Mouse (Mus musculus): ENCODE measurements around the gene Acp7. TPM values are rescaled to one million over a fixed set of nuclear protein-coding genes. Genes with fewer than 3 reads are reported as not detected.
A peak's percentile ranks its signal among the peaks of the same experiment; 100 is the strongest.

The Acp7 gene
- total and polyA plus RNA-seq, 2 experiments: not detected

DNA sequence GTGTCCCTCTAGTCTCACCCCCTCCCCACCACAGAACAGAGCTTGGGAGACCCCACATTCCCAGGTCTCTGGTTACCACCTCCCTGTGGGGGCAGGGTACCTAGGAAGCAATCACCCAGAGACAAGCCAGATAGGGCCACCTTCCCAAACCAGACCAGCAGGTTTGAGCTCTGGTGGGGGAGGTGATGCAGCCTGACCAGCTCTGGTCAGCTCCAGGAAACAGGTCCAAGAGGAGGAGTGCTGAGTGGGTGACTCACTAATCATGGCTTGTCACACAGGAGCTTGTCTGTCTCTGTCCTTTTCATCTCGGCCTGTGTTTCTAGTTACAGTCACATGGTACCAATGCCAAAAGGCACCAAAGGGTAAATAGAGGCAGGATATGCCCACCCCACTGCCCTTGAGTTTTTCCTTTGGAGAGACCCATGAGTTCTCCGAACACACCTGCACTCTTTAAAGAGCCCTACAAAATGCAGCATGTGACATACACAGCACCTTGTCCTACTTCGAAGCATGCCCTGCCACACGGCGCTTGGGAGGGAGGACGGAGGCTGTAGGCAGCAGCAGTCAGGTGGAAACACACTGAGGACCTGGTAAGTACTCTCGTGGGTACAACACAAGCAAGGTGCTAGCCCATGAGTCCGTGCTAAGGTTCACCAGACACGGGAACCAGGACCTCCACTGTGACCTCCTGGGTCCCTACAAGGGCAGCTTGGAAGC lies 53.1 kb downstream of the Acp7 start:
- WGBS: 77% methylated on average over 9 of the region's 9 CpGs
- H3K4me1 ChIP-seq (ENCODE audit: control insufficient read depth, insufficient read depth, low read length): peaks cover 16% of the 10 kb centered on the region; the same call in 1 of the 2 replicates
- no peak for DNase-seq (ENCODE audit: extremely low read depth, low read depth, low spot score)
- H3K9ac ChIP-seq (ENCODE audit: low read depth, low read length): no peak overlapping the region
- H3K36me3 ChIP-seq (ENCODE audit: control insufficient read depth, insufficient read depth, low read length): no peaks in the 10 kb centered on the region
- H3K79me2 ChIP-seq (ENCODE audit: control insufficient read depth, insufficient read depth, low read length): peaks cover 49% of the 10 kb centered on the region
- H3K27me3 ChIP-seq (ENCODE audit: control insufficient read depth, insufficient read depth, low read length): no peaks in the 10 kb centered on the region
- no peak for TF ChIP-seq POLR2A (IDR thresholded peaks at IDR 0.05; ENCODE audit: extremely low read depth, insufficient read depth, low read length)
- no peak for TF ChIP-seq CTCF (IDR thresholded peaks at IDR 0.05; ENCODE audit: low read depth, low read length)
- H3K27ac ChIP-seq (replicated peaks; ENCODE audit: insufficient read depth, low read depth, low read length): no peak overlapping the region
- H3K4me3 ChIP-seq (ENCODE audit: insufficient read depth, low read depth, low read length): no peak overlapping the region

DNA sequence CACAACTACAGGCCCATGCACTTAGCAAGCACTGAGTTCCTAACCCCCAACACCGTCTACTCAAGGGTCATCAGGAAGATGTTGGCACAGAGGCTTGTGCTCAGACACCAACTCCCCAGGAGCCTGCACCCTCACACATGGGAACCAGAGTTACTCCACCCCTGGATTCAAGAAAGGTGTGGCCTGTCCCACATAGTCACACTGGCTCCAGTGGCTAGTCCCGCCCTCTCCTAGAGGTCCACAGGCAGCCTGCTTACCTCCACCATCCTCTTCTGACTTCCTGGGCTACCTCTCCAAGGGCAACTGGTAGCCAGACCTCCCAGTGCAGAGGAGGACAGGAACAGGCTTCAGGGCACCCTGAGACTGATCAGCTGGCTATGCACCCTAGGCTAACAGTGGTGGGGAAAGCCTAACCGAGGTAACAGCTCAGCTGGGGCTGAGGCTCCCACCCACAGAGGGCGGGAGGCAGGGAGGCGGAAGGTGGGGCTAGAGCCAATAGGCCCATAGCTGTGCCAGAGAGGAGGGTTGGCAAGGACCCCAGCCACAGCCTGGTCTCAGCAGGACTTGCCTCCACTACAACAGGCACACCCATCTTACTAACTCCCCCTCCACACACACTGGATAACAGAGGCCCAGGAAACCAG lies 54.7 kb downstream of the Acp7 start:
- Histone ChIP-seq H3K4me3 (ENCODE audit: insufficient read depth, low read depth, low read length) (no peak overlapping the region), H3K27me3 (ENCODE audit: control insufficient read depth, insufficient read depth, low read length) (no peaks in the 10 kb centered on the region), H3K27ac (replicated peaks; ENCODE audit: insufficient read depth, low read depth, low read length) (no peak overlapping the region), H3K36me3 (ENCODE audit: control insufficient read depth, insufficient read depth, low read length) (no peaks in the 10 kb centered on the region), H3K4me1 (ENCODE audit: control insufficient read depth, insufficient read depth, low read length) (0 out of 2 replicates have a peak, but pooled peaks cover 7% of the 10 kb centered on the region), H3K9ac (ENCODE audit: low read depth, low read length) (no peak overlapping the region), H3K79me2 (ENCODE audit: control insufficient read depth, insufficient read depth, low read length) (peaks cover 43% of the 10 kb centered on the region)
- WGBS: 79% methylated on average over 5 of the region's 5 CpGs
- TF ChIP-seq POLR2A (IDR thresholded peaks at IDR 0.05; ENCODE audit: extremely low read depth, insufficient read depth, low read length) (no peak), CTCF (IDR thresholded peaks at IDR 0.05; ENCODE audit: low read depth, low read length) (no peak)
- no peak for DNase-seq (ENCODE audit: extremely low read depth, low read depth, low spot score)

DNA sequence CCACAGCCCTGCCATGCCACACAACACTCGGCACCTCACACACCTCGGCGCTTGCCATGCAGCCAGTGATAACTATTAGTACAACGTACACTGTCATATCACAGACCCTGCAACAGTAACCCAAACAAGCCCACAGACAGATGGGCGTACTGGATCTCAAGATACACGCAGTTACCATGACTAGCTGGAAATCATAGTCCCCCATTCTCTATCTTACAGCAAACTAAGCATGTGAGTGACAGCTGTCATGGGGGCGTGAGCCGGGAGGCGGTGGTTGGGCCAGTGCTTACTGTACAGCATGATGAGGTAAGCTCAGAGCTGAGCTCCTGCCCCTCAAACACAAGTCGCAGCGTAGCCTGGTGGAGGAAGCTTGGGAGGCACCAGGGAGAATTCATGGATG lies 55.5 kb downstream of the Acp7 start:
- H3K27ac ChIP-seq (replicated peaks; ENCODE audit: insufficient read depth, low read depth, low read length): no peak overlapping the region
- no peak overlapping the region for H3K9ac ChIP-seq (ENCODE audit: low read depth, low read length)
- H3K4me3 ChIP-seq (ENCODE audit: insufficient read depth, low read depth, low read length): no peak overlapping the region
- peaks cover 12% of the 10 kb centered on the region for H3K4me1 ChIP-seq (ENCODE audit: control insufficient read depth, insufficient read depth, low read length)
- 94% methylated on average over 11 of the region's 11 CpGs for WGBS
- DNase-seq (ENCODE audit: extremely low read depth, low read depth, low spot score): no peak
- TF ChIP-seq CTCF (IDR thresholded peaks at IDR 0.05; ENCODE audit: low read depth, low read length): no peak
- no peak for TF ChIP-seq POLR2A (IDR thresholded peaks at IDR 0.05; ENCODE audit: extremely low read depth, insufficient read depth, low read length)
- peaks cover 36% of the 10 kb centered on the region for H3K79me2 ChIP-seq (ENCODE audit: control insufficient read depth, insufficient read depth, low read length)
- H3K27me3 ChIP-seq (ENCODE audit: control insufficient read depth, insufficient read depth, low read length): no peaks in the 10 kb centered on the region
- H3K36me3 ChIP-seq (ENCODE audit: control insufficient read depth, insufficient read depth, low read length): no peaks in the 10 kb centered on the region

DNA sequence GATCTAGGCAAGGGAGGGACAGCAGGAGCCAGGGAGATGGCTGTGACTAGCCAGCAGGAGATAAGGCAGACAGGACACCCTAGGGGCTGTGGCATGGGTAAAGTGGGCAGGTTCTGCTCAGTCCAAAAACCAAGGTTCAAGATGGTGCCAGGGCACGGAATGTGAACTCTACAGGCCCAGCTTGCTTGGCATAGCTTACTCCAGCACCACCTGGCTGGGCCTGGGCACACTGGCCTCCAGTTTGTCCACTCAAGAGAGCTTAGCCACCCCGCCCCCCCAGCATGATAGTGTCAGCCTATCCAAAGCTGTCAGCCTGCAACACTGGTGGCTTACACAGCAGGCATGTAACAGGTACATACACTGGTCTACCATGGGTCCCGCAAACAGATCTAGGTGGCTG lies 57.9 kb downstream of the Acp7 start:
- peaks cover 17% of the 10 kb centered on the region for H3K4me1 ChIP-seq (ENCODE audit: control insufficient read depth, insufficient read depth, low read length)
- H3K27me3 ChIP-seq (ENCODE audit: control insufficient read depth, insufficient read depth, low read length): no peaks in the 10 kb centered on the region
- DNase-seq (ENCODE audit: extremely low read depth, low read depth, low spot score): peak; percentile 69
- H3K79me2 ChIP-seq (ENCODE audit: control insufficient read depth, insufficient read depth, low read length): peaks cover 16% of the 10 kb centered on the region
- no peak overlapping the region for H3K9ac ChIP-seq (ENCODE audit: low read depth, low read length)
- WGBS: 71% methylated on average over 3 of the region's 3 CpGs
- no peaks in the 10 kb centered on the region for H3K36me3 ChIP-seq (ENCODE audit: control insufficient read depth, insufficient read depth, low read length)
- TF ChIP-seq CTCF (IDR thresholded peaks at IDR 0.05; ENCODE audit: low read depth, low read length) (no peak), POLR2A (IDR thresholded peaks at IDR 0.05; ENCODE audit: extremely low read depth, insufficient read depth, low read length) (no peak)
- H3K27ac ChIP-seq (replicated peaks; ENCODE audit: insufficient read depth, low read depth, low read length): no peak overlapping the region
- H3K4me3 ChIP-seq (ENCODE audit: insufficient read depth, low read depth, low read length): no peak overlapping the region

DNA sequence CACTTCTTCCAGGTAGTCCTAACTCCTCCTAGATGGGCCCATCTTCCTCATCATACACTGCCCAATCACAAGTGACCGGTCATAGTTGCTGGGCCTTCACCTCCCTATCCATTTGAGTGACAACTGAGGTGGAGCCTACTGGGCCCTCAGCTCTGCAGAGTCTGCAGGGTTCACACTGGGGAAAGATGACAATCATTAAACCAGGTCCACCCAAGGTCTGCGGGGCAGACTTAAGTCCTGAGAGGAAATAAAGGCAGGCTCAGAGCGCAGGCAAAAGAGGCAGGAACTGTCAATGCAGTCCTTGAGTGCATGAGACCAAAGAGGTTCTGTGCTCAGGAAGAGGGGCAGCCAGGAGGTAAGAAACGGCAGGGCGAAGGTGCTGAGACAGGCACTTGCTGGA lies 58.4 kb downstream of the Acp7 start:
- 64% methylated on average over 5 of the region's 5 CpGs for WGBS
- Histone ChIP-seq H3K27ac (replicated peaks; ENCODE audit: insufficient read depth, low read depth, low read length) (no peak overlapping the region), H3K27me3 (ENCODE audit: control insufficient read depth, insufficient read depth, low read length) (no peaks in the 10 kb centered on the region), H3K4me3 (ENCODE audit: insufficient read depth, low read depth, low read length) (no peak overlapping the region), H3K79me2 (ENCODE audit: control insufficient read depth, insufficient read depth, low read length) (peaks cover 10% of the 10 kb centered on the region), H3K4me1 (ENCODE audit: control insufficient read depth, insufficient read depth, low read length) (peaks cover 16% of the 10 kb centered on the region), H3K9ac (ENCODE audit: low read depth, low read length) (no peak overlapping the region), H3K36me3 (ENCODE audit: control insufficient read depth, insufficient read depth, low read length) (no peaks in the 10 kb centered on the region)
- DNase-seq (ENCODE audit: extremely low read depth, low read depth, low spot score): peak; percentile 53
- no peak for TF ChIP-seq POLR2A (IDR thresholded peaks at IDR 0.05; ENCODE audit: extremely low read depth, insufficient read depth, low read length)
- TF ChIP-seq CTCF (IDR thresholded peaks at IDR 0.05; ENCODE audit: low read depth, low read length): no peak
